8 mouse cellular contexts compared by ENCODE assay signal in the genomic region with DNA sequence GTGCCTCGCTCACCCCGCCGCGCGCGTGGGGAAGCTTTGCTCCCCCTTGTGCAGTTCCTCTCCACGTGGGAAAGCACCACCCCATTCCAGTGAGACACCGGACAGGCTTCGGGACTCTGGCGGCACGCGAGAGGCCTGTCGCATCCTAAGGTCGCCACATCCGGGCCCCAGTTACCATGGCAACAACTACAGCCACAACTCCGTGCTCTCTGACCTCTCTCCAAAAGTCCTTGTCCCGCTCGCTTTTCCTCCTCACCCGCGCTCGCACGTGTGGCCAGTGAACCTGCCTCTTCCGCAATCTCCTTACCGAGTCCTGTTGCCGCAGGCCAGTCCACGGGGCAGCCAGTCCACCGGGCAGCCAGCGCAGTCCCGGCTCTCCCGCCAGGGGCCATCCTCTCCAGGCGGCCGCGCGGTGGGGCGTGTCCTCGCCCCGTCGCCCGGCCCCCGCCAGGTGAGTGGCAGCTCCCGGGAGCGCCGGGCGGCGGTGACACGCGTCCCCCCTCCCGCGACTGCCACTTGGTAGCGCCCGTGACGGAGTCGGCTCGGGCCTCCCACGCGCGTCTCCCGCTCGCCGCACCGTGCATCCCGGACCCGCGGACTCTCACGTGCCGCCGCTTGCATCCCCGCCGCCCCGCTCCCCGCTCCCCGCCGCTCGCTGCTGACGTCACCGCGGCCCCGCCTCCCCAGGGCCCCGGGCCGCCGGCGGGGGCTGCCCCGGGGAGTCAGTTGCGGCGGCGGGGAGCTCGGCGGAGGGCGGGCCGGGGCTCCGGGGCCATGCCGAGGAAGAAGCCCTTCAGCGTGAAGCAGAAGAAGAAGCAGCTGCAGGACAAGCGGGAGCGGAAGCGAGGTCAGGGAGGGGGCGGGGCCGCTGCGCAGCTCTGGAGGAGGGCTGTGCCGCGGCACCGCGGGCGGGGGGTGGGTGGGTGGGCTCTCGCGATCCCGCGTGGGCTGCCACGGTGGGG. TPM values are rescaled to one million over a fixed set of nuclear protein-coding genes. Genes with fewer than 3 reads are reported as not detected.
DNase-seq lines count a peak whose midpoint lies in the region; ATAC-seq and TF ChIP-seq lines count a peak whose summit lies in the region.

A gene (plus strand): TSS at position 451 of the 962 bp plus-strand sequence.
A gene (minus strand): TSS at position 836 of the 962 bp plus-strand sequence.

- H3K27me3 ChIP-seq in hindbrain, embryonic 10.5 days (ENCODE audit: insufficient read depth, poor library complexity, severe bottlenecking), result no peaks in the 10 kb centered on the region
- H3K27me3 ChIP-seq in lung, postnatal 0 days (replicated peaks; ENCODE audit: insufficient read depth, low read length), result no peaks in the 10 kb centered on the region

- TF ChIP-seq CTCF in lung, postnatal 0 days (IDR thresholded peaks at IDR 0.05), result peak; percentile 44

- H3K4me2 ChIP-seq in lung, postnatal 0 days (replicated peaks; ENCODE audit: low read depth, low read length), result peak within 1 kb of the TSS; percentile 88

- peak; percentile 88 for DNase-seq in MEL-GATA-1-ER (ENCODE audit: extremely low read depth, low read depth)
- DNase-seq in cerebellum, adult 8-10 months, result peak; percentile 92
- DNase-seq in hindbrain, embryonic 10.5 days (ENCODE audit: low spot score), result peak; percentile 95
- peak; percentile 94 for DNase-seq in layer of hippocampus, adult 9-11 months
- peak; percentile 97 for DNase-seq in lung, postnatal 0 days (ENCODE audit: low spot score)
- DNase-seq in ovary, postnatal 14 days (ENCODE audit: low spot score), result peak; percentile 88
- peak; percentile 91 for DNase-seq in thymus, postnatal 14 days

- no peak; the same call in 1 of the 2 replicates for TF ChIP-seq EP300 in lung, postnatal 0 days (IDR thresholded peaks at IDR 0.05)

- peak within 1 kb of the TSS; percentile 87 for H3K4me3 ChIP-seq in hindbrain, embryonic 10.5 days
- peak within 1 kb of the TSS; percentile 88 for H3K4me3 ChIP-seq in lung, postnatal 0 days (ENCODE audit: low read depth, low read length)

- H3K27ac ChIP-seq in hindbrain, embryonic 10.5 days, result peak within 1 kb of the TSS; percentile 90
- H3K27ac ChIP-seq in lung, postnatal 0 days (ENCODE audit: low read length), result peak within 1 kb of the TSS; percentile 93

- ATAC-seq in frontal cortex, adult (ENCODE audit: low TSS enrichment), result peak; percentile 82
- ATAC-seq in lung, postnatal 0 days, result peak; percentile 89

- peaks cover 54% of the 10 kb centered on the region for H3K36me3 ChIP-seq in hindbrain, embryonic 10.5 days
- H3K36me3 ChIP-seq in lung, postnatal 0 days (ENCODE audit: insufficient read depth, low read length), result peaks cover 10% of the 10 kb centered on the region; the same call in 1 of the 2 replicates

- WGBS in hindbrain, embryonic 10.5 days, result under 1% methylated on average over 102 of the region's 109 CpGs
- WGBS in lung, postnatal 0 days, result under 1% methylated on average over 75 of the region's 109 CpGs

- H3K9me3 ChIP-seq in hindbrain, embryonic 10.5 days, result no peaks in the 10 kb centered on the region
- H3K9me3 ChIP-seq in lung, postnatal 0 days (ENCODE audit: low read length), result no peaks in the 10 kb centered on the region

- H3K9ac ChIP-seq in lung, postnatal 0 days (replicated peaks; ENCODE audit: low read depth), result peak within 1 kb of the TSS; percentile 76

- H3K4me1 ChIP-seq in hindbrain, embryonic 10.5 days (replicated peaks), result peaks cover 26% of the 10 kb centered on the region
- peaks cover 10% of the 10 kb centered on the region; the same call in 1 of the 2 replicates for H3K4me1 ChIP-seq in lung, postnatal 0 days (ENCODE audit: insufficient read depth, low read depth, low read length)

RNA-seq across cellular contexts. Expression of the first gene that starts in this region (rescaled TPM):
- polyA plus RNA-seq in hindbrain, embryonic 10.5 days (2016; fragmentation: Nextera tagmentation; extraction: Ambion mirVana), result 50.5 and 55.2 TPM in 2 replicates
- polyA plus RNA-seq in lung, postnatal 0 days (2015; fragmentation: Nextera tagmentation; extraction: Ambion mirVana), result 29.6 and 32.1 TPM in 2 replicates

RNA-seq across cellular contexts. Expression of the second gene that starts in this region (rescaled TPM):
- polyA plus RNA-seq in hindbrain, embryonic 10.5 days (2016; fragmentation: Nextera tagmentation; extraction: Ambion mirVana), result 46.1 and 52.0 TPM in 2 replicates
- 12.6 and 12.9 TPM in 2 replicates for polyA plus RNA-seq in lung, postnatal 0 days (2015; fragmentation: Nextera tagmentation; extraction: Ambion mirVana)

Comparison
In these comparisons a context has a peak if more than half of its experiments do, and no peak if none do; other contexts are left out.
1. Peak in every context shown above with its lines: DNase-seq, ATAC-seq, H3K4me3 ChIP-seq and H3K27ac ChIP-seq.